Mouse (Mus musculus) adrenal gland, postnatal 25 days (tissue): Measurements from ENCODE around the gene Vmn2r43. TPM values are rescaled to one million over a fixed set of nuclear protein-coding genes. Genes with fewer than 3 reads are reported as not detected.
"Not testable (repeated sequence)": the region's sequence is repeated elsewhere in the genome, so short reads cannot be mapped to it uniquely, and the experiment has no call there.

Experiments used
- DNase-seq: peaks from one replicate; pipeline ENCODE4 v3.0.0; 2021; ENCODE audit warnings: mixed read lengths
- long read RNA-seq: library from polyadenylated mRNA; stranded (forward); transcript quantifications from one replicate; pipeline ENCODE4 v2.0.0, GENCODE M21; 2021
- total RNA-seq: library from RNA; stranded (reverse); gene quantifications from 2 replicates; pipeline ENCODE4 v1.2.3, GENCODE M21; 2021

Gene Vmn2r43
- total RNA-seq = not detected in 2 replicates
- long read RNA-seq = 0 reads

GRCm38 (mm10) chr7:8260499-8260898 lies at the start of gene Vmn2r43:
Gene Vmn2r43 (minus strand): TSS chr7:8260599.
- DNase-seq = not testable (repeated sequence)

DNA sequence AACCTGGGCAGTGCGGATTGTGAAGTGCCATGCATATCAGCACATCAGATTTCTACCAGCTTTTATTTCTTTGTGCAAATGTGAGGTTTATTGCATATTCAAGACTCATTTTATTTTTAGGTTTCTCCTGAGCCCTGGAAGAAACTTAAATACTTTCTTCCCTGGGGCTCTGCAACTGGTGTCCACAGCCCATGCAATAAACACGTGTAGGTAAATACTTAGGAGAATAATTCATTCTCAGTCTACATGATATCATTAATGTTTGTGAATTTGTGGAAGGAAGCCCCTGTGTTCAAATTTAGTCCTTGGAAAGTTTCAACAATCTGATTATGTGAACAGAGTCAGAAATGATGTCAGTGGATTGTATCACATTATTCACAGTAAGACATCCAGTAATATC lies 60.2 kb downstream of the Vmn2r43 start, which contains the start of gene Vmn2r42:
Gene Vmn2r42 (minus strand): TSS at position 101 of the 400 bp plus-strand sequence.
- not testable (repeated sequence) for DNase-seq

Other genes with a start within 250 kb of the Vmn2r43 start
- gene Vmn2r41, start 98.9 kb downstream of the Vmn2r43 start, total RNA-seq = not detected in 2 replicates
- not detected in 2 replicates for gene Vmn2r42, start 60.3 kb downstream of the Vmn2r43 start, total RNA-seq
- not detected in 2 replicates for gene Vmn2r44, start 122.7 kb upstream of the Vmn2r43 start, total RNA-seq
- not detected in 2 replicates for gene Vmn2r45, start 228.5 kb upstream of the Vmn2r43 start, total RNA-seq